Mouse (Mus musculus): ENCODE data around the gene Gm10563. TPM values are rescaled to one million over a fixed set of nuclear protein-coding genes. Genes with fewer than 3 reads are reported as not detected.
"Not testable (repeated sequence)": the region's sequence is repeated elsewhere in the genome, so short reads cannot be mapped to it uniquely, and the experiment has no call there.

Gene Gm10563
- polyA plus RNA-seq, 1 experiment from 2014 or later: not detected

GRCm38 (mm10) chr4:155672082-155672481, 26.9 kb upstream of the Gm10563 start:
- H3K4me2 ChIP-seq (ENCODE audit: low read depth, low read length): no peak overlapping the region
- H3K36me3 ChIP-seq (ENCODE audit: control insufficient read depth, insufficient read depth, low read length): no peaks in the 10 kb centered on the region
- H3K27ac ChIP-seq (replicated peaks; ENCODE audit: low read depth, low read length): no peak overlapping the region
- no peaks in the 10 kb centered on the region for H3K9me3 ChIP-seq (ENCODE audit: control insufficient read depth, low read length)
- no peaks in the 10 kb centered on the region for H3K27me3 ChIP-seq (replicated peaks; ENCODE audit: control insufficient read depth, insufficient read depth, low read length)
- no peak overlapping the region for H3K4me3 ChIP-seq (ENCODE audit: low read depth, low read length)
- WGBS: 61% methylated on average over 2 of the region's 2 CpGs
- H3K9ac ChIP-seq (ENCODE audit: low read depth, low read length): no peak overlapping the region
- H3K4me1 ChIP-seq (ENCODE audit: control insufficient read depth, insufficient read depth, low read length): 0 out of 2 replicates have a peak, but pooled peaks cover 5% of the 10 kb centered on the region
- ATAC-seq (ENCODE audit: low read depth) (no peak), DNase-seq (ENCODE audit: low spot score) (no peak)

DNA sequence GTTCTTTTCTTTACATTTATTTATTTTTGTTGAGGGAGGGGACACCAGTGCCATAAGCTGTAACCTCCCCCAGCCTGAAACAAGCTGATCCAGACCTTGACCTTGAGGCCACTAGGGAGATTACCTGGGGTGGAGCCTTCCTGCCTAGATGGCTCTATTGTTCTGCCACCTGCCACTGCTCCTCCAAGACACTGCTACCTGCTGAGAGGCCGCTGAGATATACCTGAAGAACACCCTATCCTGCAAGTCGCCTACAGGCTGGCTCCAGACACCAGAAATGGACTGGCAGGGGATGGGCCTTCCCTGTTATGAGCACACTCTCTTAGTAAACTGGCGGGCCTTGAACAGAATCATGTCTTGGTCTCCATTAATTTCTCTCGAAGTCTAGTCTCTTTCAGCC, 25.0 kb upstream of the Gm10563 start:
- not testable (repeated sequence) for H3K27me3 ChIP-seq (replicated peaks; ENCODE audit: control insufficient read depth, insufficient read depth, low read length); H3K4me2 ChIP-seq (ENCODE audit: low read depth, low read length); H3K27ac ChIP-seq (replicated peaks; ENCODE audit: low read depth, low read length); H3K4me3 ChIP-seq (ENCODE audit: low read depth, low read length); ATAC-seq (ENCODE audit: low read depth); H3K4me1 ChIP-seq (ENCODE audit: control insufficient read depth, insufficient read depth, low read length); H3K36me3 ChIP-seq (ENCODE audit: control insufficient read depth, insufficient read depth, low read length); H3K9me3 ChIP-seq (ENCODE audit: control insufficient read depth, low read length); H3K9ac ChIP-seq (ENCODE audit: low read depth, low read length); DNase-seq (ENCODE audit: low spot score)
- 64% methylated on average over 4 of the region's 4 CpGs for WGBS

DNA sequence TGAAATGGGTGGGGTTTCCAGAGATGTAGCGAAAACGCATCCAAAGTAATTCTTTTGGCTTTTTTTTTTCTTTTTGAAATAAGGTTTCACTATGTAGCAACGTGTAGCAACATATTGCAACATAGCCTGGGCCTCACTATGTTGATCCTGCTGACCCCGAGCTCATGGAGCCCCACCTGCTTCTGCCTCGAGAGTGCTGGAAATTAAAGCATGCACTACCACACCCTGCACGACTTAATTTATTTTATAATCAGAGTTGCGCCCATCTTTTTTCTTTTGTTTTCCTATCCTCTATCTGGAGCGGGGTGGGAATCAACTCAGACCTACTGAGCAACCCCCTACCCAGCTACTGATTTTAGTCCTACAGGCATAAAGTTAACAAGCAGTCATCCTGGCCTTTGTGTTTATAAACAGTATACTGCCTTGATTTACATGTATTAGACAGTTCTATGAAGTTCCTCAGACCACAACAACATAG, 24.4 kb upstream of the Gm10563 start:
- H3K9ac ChIP-seq (ENCODE audit: low read depth, low read length): peak overlapping the region; percentile 86
- no peaks in the 10 kb centered on the region for H3K9me3 ChIP-seq (ENCODE audit: control insufficient read depth, low read length)
- H3K27me3 ChIP-seq (replicated peaks; ENCODE audit: control insufficient read depth, insufficient read depth, low read length): no peaks in the 10 kb centered on the region
- H3K4me3 ChIP-seq (ENCODE audit: low read depth, low read length): peak overlapping the region; percentile 86
- no peaks in the 10 kb centered on the region; the same call in 1 of the 2 replicates for H3K36me3 ChIP-seq (ENCODE audit: control insufficient read depth, insufficient read depth, low read length)
- H3K4me1 ChIP-seq (ENCODE audit: control insufficient read depth, insufficient read depth, low read length): 0 out of 2 replicates have a peak, but pooled peaks cover 5% of the 10 kb centered on the region
- no peak overlapping the region; the same call in 1 of the 2 replicates for H3K27ac ChIP-seq (replicated peaks; ENCODE audit: low read depth, low read length)
- DNase-seq (ENCODE audit: low spot score) (no peak), ATAC-seq (ENCODE audit: low read depth) (no peak)
- peak overlapping the region; percentile 87 for H3K4me2 ChIP-seq (ENCODE audit: low read depth, low read length)
- under 1% methylated on average over 8 of the region's 8 CpGs for WGBS

DNA sequence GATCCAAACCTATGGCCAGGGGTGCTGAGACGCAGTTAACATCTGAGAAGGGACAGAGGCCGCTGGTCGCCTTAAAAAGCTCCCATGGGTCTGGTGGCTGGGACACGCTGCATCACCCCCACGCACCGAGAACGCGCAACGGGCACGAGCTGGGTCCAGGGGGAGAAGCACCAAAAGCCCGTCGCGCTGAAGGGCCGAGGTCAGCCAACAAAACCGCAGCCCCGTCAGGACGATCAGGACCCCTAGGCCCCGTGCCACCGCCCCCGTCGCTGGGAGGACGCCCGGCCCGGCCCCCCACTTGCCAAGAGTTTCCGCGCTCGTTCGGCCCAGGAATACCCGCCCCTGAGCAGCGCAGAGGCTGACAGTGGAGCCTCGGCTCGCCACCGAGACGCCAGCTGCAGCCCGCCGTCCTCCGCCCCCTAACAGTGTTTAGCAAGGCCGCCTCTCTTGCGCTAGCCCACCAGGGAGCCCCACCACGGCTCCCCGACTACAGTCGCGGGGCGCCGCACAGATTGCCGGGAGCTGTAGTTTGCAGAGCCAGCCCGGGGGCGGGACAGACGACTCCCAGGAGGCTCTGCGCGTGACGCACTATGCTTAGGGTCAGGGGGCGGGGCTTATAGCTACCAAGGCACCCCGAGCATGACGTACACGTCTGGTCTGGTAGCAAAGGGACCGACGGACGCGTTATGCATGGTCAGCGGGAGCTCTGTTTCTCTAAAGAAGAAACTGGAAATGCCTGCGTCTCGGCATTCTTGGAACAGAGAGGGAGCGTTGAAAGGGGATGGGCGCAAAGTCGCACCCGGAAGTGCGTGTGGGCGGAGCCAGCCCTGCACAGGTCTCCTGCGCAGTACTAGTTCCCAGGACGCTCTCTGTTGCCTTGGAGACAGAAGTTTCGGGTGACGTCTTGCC, 23.7 kb upstream of the Gm10563 start, which contains the start of gene Mib2:
Gene Mib2 (minus strand): TSS at position 510 of the 909 bp plus-strand sequence.
- DNase-seq (ENCODE audit: low spot score): peak; percentile 98
- peak within 1 kb of the TSS; percentile 87 for H3K4me2 ChIP-seq (ENCODE audit: low read depth, low read length)
- H3K4me3 ChIP-seq (ENCODE audit: low read depth, low read length): peak within 1 kb of the TSS; percentile 86
- peak within 1 kb of the TSS; percentile 78 for H3K27ac ChIP-seq (replicated peaks; ENCODE audit: low read depth, low read length)
- H3K27me3 ChIP-seq (replicated peaks; ENCODE audit: control insufficient read depth, insufficient read depth, low read length): no peaks in the 10 kb centered on the region
- ATAC-seq (ENCODE audit: low read depth): peak; percentile 99
- no peaks in the 10 kb centered on the region; the same call in 1 of the 2 replicates for H3K36me3 ChIP-seq (ENCODE audit: control insufficient read depth, insufficient read depth, low read length)
- under 1% methylated on average over 41 of the region's 73 CpGs for WGBS
- H3K9me3 ChIP-seq (ENCODE audit: control insufficient read depth, low read length): no peaks in the 10 kb centered on the region
- H3K4me1 ChIP-seq (ENCODE audit: control insufficient read depth, insufficient read depth, low read length): 0 out of 2 replicates have a peak, but pooled peaks cover 5% of the 10 kb centered on the region
- peak within 1 kb of the TSS; percentile 86 for H3K9ac ChIP-seq (ENCODE audit: low read depth, low read length)

DNA sequence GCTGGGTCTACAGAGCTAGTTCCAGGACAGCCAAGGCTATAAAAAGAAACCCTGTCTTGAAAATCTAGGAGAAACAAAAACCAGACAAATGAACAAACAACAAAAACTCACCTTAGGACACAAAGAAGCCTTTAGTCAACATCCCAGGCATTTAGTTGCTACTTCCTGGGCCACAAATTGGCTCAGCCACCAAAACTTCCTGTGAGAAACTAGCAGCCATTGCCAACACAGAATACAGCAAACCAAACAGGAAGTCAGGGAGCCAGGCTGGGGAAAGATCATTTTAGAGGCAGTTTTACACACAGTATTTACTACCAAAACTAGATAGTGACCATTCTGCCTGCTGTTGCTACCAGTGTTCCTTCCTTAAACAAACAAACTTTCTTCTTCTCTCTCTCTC, 21.7 kb upstream of the Gm10563 start:
- no peak overlapping the region for H3K4me2 ChIP-seq (ENCODE audit: low read depth, low read length)
- H3K9ac ChIP-seq (ENCODE audit: low read depth, low read length): 0 out of 2 replicates have a peak overlapping the region, but pooled peaks have one; percentile 25
- no peak overlapping the region for H3K4me3 ChIP-seq (ENCODE audit: low read depth, low read length)
- 0 out of 2 replicates have a peak, but pooled peaks cover 5% of the 10 kb centered on the region for H3K4me1 ChIP-seq (ENCODE audit: control insufficient read depth, insufficient read depth, low read length)
- no peak overlapping the region for H3K27ac ChIP-seq (replicated peaks; ENCODE audit: low read depth, low read length)
- ATAC-seq (ENCODE audit: low read depth) (no peak), DNase-seq (ENCODE audit: low spot score) (no peak)
- H3K27me3 ChIP-seq (replicated peaks; ENCODE audit: control insufficient read depth, insufficient read depth, low read length): no peaks in the 10 kb centered on the region
- H3K36me3 ChIP-seq (ENCODE audit: control insufficient read depth, insufficient read depth, low read length): peaks cover 3% of the 10 kb centered on the region; the same call in 1 of the 2 replicates
- H3K9me3 ChIP-seq (ENCODE audit: control insufficient read depth, low read length): no peaks in the 10 kb centered on the region

DNA sequence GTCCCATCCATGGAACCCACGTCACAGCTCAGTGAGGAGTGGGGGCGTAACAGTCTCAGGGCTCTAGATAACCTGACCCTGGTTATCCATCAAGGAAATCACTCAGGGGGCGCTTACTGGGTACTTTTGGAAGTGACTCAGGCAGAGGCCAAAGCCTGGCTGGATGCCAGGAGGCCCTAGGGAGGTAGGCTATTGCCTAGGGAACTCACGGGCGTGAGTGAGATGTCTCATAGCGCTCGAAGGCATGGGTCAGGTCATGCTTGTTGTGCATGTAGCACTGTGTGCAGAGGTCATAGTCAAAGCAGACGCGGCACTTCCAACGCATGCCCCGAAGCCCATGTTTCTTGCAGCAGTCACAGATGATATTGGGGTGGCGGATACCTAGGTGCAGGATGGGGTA, 15.4 kb upstream of the Gm10563 start:
- Histone ChIP-seq H3K9me3 (ENCODE audit: control insufficient read depth, low read length) (no peaks in the 10 kb centered on the region), H3K4me1 (ENCODE audit: control insufficient read depth, insufficient read depth, low read length) (no peaks in the 10 kb centered on the region), H3K9ac (ENCODE audit: low read depth, low read length) (no peak overlapping the region), H3K27ac (replicated peaks; ENCODE audit: low read depth, low read length) (no peak overlapping the region), H3K4me2 (ENCODE audit: low read depth, low read length) (no peak overlapping the region), H3K27me3 (replicated peaks; ENCODE audit: control insufficient read depth, insufficient read depth, low read length) (peaks cover under 1% of the 10 kb centered on the region; the same call in 1 of the 2 replicates), H3K36me3 (ENCODE audit: control insufficient read depth, insufficient read depth, low read length) (peaks cover 38% of the 10 kb centered on the region; the same call in 1 of the 2 replicates), H3K4me3 (ENCODE audit: low read depth, low read length) (no peak overlapping the region)
- WGBS: 89% methylated on average over 12 of the region's 12 CpGs
- DNase-seq (ENCODE audit: low spot score): no peak
- no peak for ATAC-seq (ENCODE audit: low read depth)

DNA sequence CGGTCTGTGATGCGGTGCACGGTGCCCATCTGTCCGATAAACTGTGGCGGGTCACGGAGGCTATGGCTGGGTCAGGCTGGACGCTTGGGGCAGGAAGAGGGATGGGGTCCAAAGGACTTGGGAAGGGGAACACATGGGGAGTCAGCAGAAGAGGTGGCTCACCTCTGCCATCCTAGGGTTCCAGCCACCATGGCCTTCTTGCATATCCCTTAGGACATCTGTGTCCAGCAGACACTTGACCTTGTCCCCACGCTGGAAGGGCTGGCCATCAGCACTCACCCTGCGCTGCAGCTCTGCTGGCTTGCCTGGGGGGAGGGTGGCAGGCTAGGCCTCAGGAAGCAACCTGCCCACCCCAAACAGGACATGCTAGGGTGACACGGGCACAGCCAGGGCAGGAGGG, 13.8 kb upstream of the Gm10563 start:
- no peak overlapping the region for H3K4me2 ChIP-seq (ENCODE audit: low read depth, low read length)

DNA sequence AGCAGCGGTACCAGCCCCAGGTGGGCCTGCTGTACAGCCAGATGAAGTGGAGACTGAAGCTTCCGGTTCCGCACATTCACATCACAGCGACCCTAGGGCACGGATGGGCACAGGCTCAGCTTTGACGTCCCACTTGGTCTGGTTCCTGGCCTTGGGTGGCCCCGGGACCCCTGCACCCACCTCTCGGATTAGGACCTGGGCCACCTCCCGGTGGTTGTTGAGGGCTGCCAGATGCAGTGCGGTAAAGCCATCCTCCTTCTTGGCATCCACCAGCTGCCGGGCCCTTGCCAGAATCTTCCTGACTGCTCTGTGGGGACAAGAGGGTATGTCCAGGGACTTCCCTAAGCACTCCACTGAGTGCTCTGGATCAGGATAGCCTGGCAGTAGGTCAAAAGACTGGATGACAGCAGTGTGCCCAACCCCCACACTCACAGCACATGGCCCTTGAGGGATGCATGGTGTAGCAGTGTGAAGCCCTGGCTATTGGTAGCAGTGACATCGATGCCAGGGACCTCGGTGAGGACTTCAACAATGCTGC, 11.1 kb upstream of the Gm10563 start:
- no peak for ATAC-seq (ENCODE audit: low read depth)
- no peak overlapping the region for H3K27ac ChIP-seq (replicated peaks; ENCODE audit: low read depth, low read length)
- H3K9ac ChIP-seq (ENCODE audit: low read depth, low read length): no peak overlapping the region
- 90% methylated on average over 13 of the region's 13 CpGs for WGBS
- DNase-seq (ENCODE audit: low spot score): no peak
- H3K4me2 ChIP-seq (ENCODE audit: low read depth, low read length): no peak overlapping the region
- no peaks in the 10 kb centered on the region for H3K9me3 ChIP-seq (ENCODE audit: control insufficient read depth, low read length)
- H3K4me3 ChIP-seq (ENCODE audit: low read depth, low read length): no peak overlapping the region
- H3K36me3 ChIP-seq (ENCODE audit: control insufficient read depth, insufficient read depth, low read length): peaks cover 43% of the 10 kb centered on the region
- H3K4me1 ChIP-seq (ENCODE audit: control insufficient read depth, insufficient read depth, low read length): peaks cover 20% of the 10 kb centered on the region
- H3K27me3 ChIP-seq (replicated peaks; ENCODE audit: control insufficient read depth, insufficient read depth, low read length): peaks cover 33% of the 10 kb centered on the region

More for the DNA sequence above, 13.8 kb upstream of the Gm10563 start:
- ATAC-seq (ENCODE audit: low read depth): no peak
- 96% methylated on average over 9 of the region's 10 CpGs for WGBS
- Histone ChIP-seq H3K27me3 (replicated peaks; ENCODE audit: control insufficient read depth, insufficient read depth, low read length) (peaks cover 15% of the 10 kb centered on the region), H3K4me3 (ENCODE audit: low read depth, low read length) (no peak overlapping the region), H3K27ac (replicated peaks; ENCODE audit: low read depth, low read length) (no peak overlapping the region), H3K9ac (ENCODE audit: low read depth, low read length) (no peak overlapping the region), H3K4me1 (ENCODE audit: control insufficient read depth, insufficient read depth, low read length) (peaks cover 11% of the 10 kb centered on the region), H3K36me3 (ENCODE audit: control insufficient read depth, insufficient read depth, low read length) (peaks cover 38% of the 10 kb centered on the region; the same call in 1 of the 2 replicates), H3K9me3 (ENCODE audit: control insufficient read depth, low read length) (no peaks in the 10 kb centered on the region)
- DNase-seq (ENCODE audit: low spot score): no peak
